ENCODE assay signal across 12 mouse cellular contexts in genomic region chr2:33874856-33875576, GRCm38 (mm10). TPM values are rescaled to one million over a fixed set of nuclear protein-coding genes. Genes with fewer than 3 reads are reported as not detected.
DNase-seq lines count a peak whose midpoint lies in the region; ATAC-seq lines count a peak whose summit lies in the region.
"Had no signal": no experiment of that assay in that cellular context is flagged by ENCODE, and none has a peak within 500 bp of the region (broad histone marks: within the 10 kb centered on the region; RNA-seq: fewer than 3 reads in every experiment).

No protein-coding gene starts in this region.

- H3K4me2 ChIP-seq in lung, embryonic 15.5 days = peak overlapping the region; percentile 7; the same call in 1 of the 2 replicates
- H3K4me2 ChIP-seq in forebrain, embryonic 14.5 days (ENCODE audit: low read length) = no peak overlapping the region
- no peak overlapping the region for H3K4me2 ChIP-seq in hindbrain, embryonic 16.5 days (ENCODE audit: low read length)
- no peak overlapping the region for H3K4me2 ChIP-seq in midbrain, embryonic 15.5 days
- H3K4me2 ChIP-seq in intestine, embryonic 15.5 days (replicated peaks) = no peak overlapping the region
- H3K4me2 ChIP-seq: embryonic facial prominence, embryonic 13.5 days had no signal

- H3K9ac ChIP-seq in lung, embryonic 15.5 days = no peak overlapping the region
- peak overlapping the region; percentile 26; the same call in 1 of the 2 replicates for H3K9ac ChIP-seq in forebrain, embryonic 14.5 days (ENCODE audit: low read length)
- peak overlapping the region; percentile 15; the same call in 1 of the 2 replicates for H3K9ac ChIP-seq in hindbrain, embryonic 16.5 days (ENCODE audit: low read depth, low read length)
- no peak overlapping the region for H3K9ac ChIP-seq in midbrain, embryonic 15.5 days
- no peak overlapping the region for H3K9ac ChIP-seq in intestine, embryonic 15.5 days
- H3K9ac ChIP-seq: embryonic facial prominence, embryonic 13.5 days had no signal

- DNase-seq in lung, postnatal 14 days = no peak
- DNase-seq in forebrain, embryonic 14.5 days (ENCODE audit: low spot score) = no peak
- DNase-seq in kidney, adult 11 months = no peak
- DNase-seq: adrenal gland, postnatal 36 days; cerebellum, adult 11-12 months had no signal

- H3K9me3 ChIP-seq in lung, embryonic 15.5 days = no peaks in the 10 kb centered on the region
- H3K9me3 ChIP-seq in forebrain, embryonic 14.5 days (replicated peaks; ENCODE audit: control insufficient read depth, low read length) = no peaks in the 10 kb centered on the region
- H3K9me3 ChIP-seq in hindbrain, embryonic 16.5 days (ENCODE audit: control insufficient read depth, low read length) = no peaks in the 10 kb centered on the region
- no peaks in the 10 kb centered on the region for H3K9me3 ChIP-seq in midbrain, embryonic 15.5 days
- no peaks in the 10 kb centered on the region for H3K9me3 ChIP-seq in intestine, embryonic 15.5 days

- H3K4me1 ChIP-seq in lung, embryonic 15.5 days = peaks cover 91% of the 10 kb centered on the region
- H3K4me1 ChIP-seq in forebrain, embryonic 14.5 days (ENCODE audit: control insufficient read depth, insufficient read depth, low read length) = peaks cover 33% of the 10 kb centered on the region
- peaks cover 50% of the 10 kb centered on the region for H3K4me1 ChIP-seq in hindbrain, embryonic 16.5 days (ENCODE audit: control insufficient read depth, insufficient read depth, low read depth, low read length)
- peaks cover 64% of the 10 kb centered on the region for H3K4me1 ChIP-seq in midbrain, embryonic 15.5 days
- peaks cover 42% of the 10 kb centered on the region for H3K4me1 ChIP-seq in intestine, embryonic 15.5 days (replicated peaks)

- ATAC-seq in lung, embryonic 15.5 days (ENCODE audit: borderline replicate concordance, extremely low read depth, low FRiP score, low TSS enrichment) = no peak
- no peak for ATAC-seq in forebrain, embryonic 14.5 days
- no peak for ATAC-seq in hindbrain, embryonic 16.5 days
- no peak for ATAC-seq in midbrain, embryonic 15.5 days (replicated peaks)
- no peak for ATAC-seq in megakaryocyte progenitor cell, adult 5-6 weeks (replicated peaks; ENCODE audit: poor library complexity)
- no peak for ATAC-seq in intestine, embryonic 15.5 days

- peaks cover 12% of the 10 kb centered on the region for H3K36me3 ChIP-seq in lung, embryonic 15.5 days
- H3K36me3 ChIP-seq in forebrain, embryonic 14.5 days (ENCODE audit: control insufficient read depth, insufficient read depth, low read length) = peaks cover 41% of the 10 kb centered on the region
- peaks cover 11% of the 10 kb centered on the region for H3K36me3 ChIP-seq in hindbrain, embryonic 16.5 days (ENCODE audit: control insufficient read depth, insufficient read depth, low read length)
- H3K36me3 ChIP-seq in midbrain, embryonic 15.5 days (replicated peaks) = peaks cover 22% of the 10 kb centered on the region
- H3K36me3 ChIP-seq in intestine, embryonic 15.5 days = 0 out of 2 replicates have a peak, but pooled peaks cover 3% of the 10 kb centered on the region

- WGBS in lung, embryonic 15.5 days = 64% methylated on average over 10 of the region's 10 CpGs
- 69% methylated on average over 10 of the region's 10 CpGs for WGBS in forebrain, embryonic 14.5 days
- WGBS in hindbrain, embryonic 16.5 days = 61% methylated on average over 10 of the region's 10 CpGs
- WGBS in midbrain, embryonic 15.5 days = 55% methylated on average over 10 of the region's 10 CpGs
- 78% methylated on average over 10 of the region's 10 CpGs for WGBS in intestine, embryonic 15.5 days

- no peak overlapping the region for H3K4me3 ChIP-seq in lung, embryonic 15.5 days
- no peak overlapping the region for H3K4me3 ChIP-seq in forebrain, embryonic 14.5 days (ENCODE audit: low read depth, low read length)
- no peak overlapping the region for H3K4me3 ChIP-seq in hindbrain, embryonic 16.5 days (ENCODE audit: low read length)
- H3K4me3 ChIP-seq in midbrain, embryonic 15.5 days = no peak overlapping the region
- H3K4me3 ChIP-seq in intestine, embryonic 15.5 days (replicated peaks) = no peak overlapping the region
- H3K4me3 ChIP-seq: embryonic facial prominence, embryonic 13.5 days had no signal

- H3K27me3 ChIP-seq in lung, embryonic 15.5 days = no peaks in the 10 kb centered on the region
- no peaks in the 10 kb centered on the region for H3K27me3 ChIP-seq in forebrain, embryonic 14.5 days (replicated peaks; ENCODE audit: control insufficient read depth, insufficient read depth, low read length)
- no peaks in the 10 kb centered on the region for H3K27me3 ChIP-seq in hindbrain, embryonic 16.5 days (replicated peaks; ENCODE audit: control insufficient read depth, insufficient read depth, low read length)
- H3K27me3 ChIP-seq in midbrain, embryonic 15.5 days (replicated peaks) = no peaks in the 10 kb centered on the region
- H3K27me3 ChIP-seq in intestine, embryonic 15.5 days (replicated peaks) = no peaks in the 10 kb centered on the region
- H3K27me3 ChIP-seq: CH12.LX; embryonic facial prominence, embryonic 13.5 days had no signal

- peak overlapping the region; percentile 96 for H3K27ac ChIP-seq in lung, embryonic 15.5 days
- peak overlapping the region; percentile 99; the same call in 1 of the 2 replicates for H3K27ac ChIP-seq in forebrain, embryonic 14.5 days (ENCODE audit: low read depth, low read length)
- peak overlapping the region; percentile 95 for H3K27ac ChIP-seq in hindbrain, embryonic 16.5 days (ENCODE audit: low read depth, low read length)
- peak overlapping the region; percentile 94 for H3K27ac ChIP-seq in midbrain, embryonic 15.5 days
- no peak overlapping the region for H3K27ac ChIP-seq in intestine, embryonic 15.5 days

RNA-seq across cellular contexts. Expression of gene Mvb12b, which starts 12.7 kb away (rescaled TPM):
- polyA plus RNA-seq in lung, embryonic 15.5 days (2015; fragmentation: Nextera tagmentation; extraction: Ambion mirVana) = 21.8 and 22.8 TPM in 2 replicates
- 49.5 and 52.2 TPM in 2 replicates for polyA plus RNA-seq in forebrain, embryonic 14.5 days (2014; fragmentation: Nextera tagmentation; extraction: Ambion mirVana)
- polyA plus RNA-seq in hindbrain, embryonic 16.5 days (2015; fragmentation: Nextera tagmentation; extraction: Ambion mirVana) = 43.9 and 46.5 TPM in 2 replicates
- 67.0 and 69.2 TPM in 2 replicates for polyA plus RNA-seq in midbrain, embryonic 15.5 days (2015; fragmentation: Nextera tagmentation; extraction: Ambion mirVana)
- 30.0 and 37.1 TPM in 2 replicates for total RNA-seq in megakaryocyte progenitor cell, adult 5-6 weeks (2015)
- total RNA-seq in megakaryocyte progenitor cell, adult 5-6 weeks (2017) = 12.9 and 14.8 TPM in 2 replicates
- 12.8 and 15.7 TPM in 2 replicates for polyA plus RNA-seq in intestine, embryonic 15.5 days (2015; fragmentation: Nextera tagmentation; extraction: Ambion mirVana)

Comparison
In these comparisons a context has a peak if more than half of its experiments do, and no peak if none do; other contexts are left out.
1. H3K9ac ChIP-seq: peak in forebrain, embryonic 14.5 days (single experiment) and hindbrain, embryonic 16.5 days (single experiment); none in lung, embryonic 15.5 days (single experiment), midbrain, embryonic 15.5 days (single experiment) and intestine, embryonic 15.5 days (single experiment).